Mouse (Mus musculus) naive thymus-derived CD4-positive, alpha-beta T cell, adult 2 months (primary cell): Measurements from ENCODE around the gene Tnfsf14.

Source experiments
- DNase-seq: peaks from one replicate; pipeline ENCODE4 v3.0.0-alpha.2; 2011; ENCODE audit warnings: low read depth

Gene Tnfsf14

DNA sequence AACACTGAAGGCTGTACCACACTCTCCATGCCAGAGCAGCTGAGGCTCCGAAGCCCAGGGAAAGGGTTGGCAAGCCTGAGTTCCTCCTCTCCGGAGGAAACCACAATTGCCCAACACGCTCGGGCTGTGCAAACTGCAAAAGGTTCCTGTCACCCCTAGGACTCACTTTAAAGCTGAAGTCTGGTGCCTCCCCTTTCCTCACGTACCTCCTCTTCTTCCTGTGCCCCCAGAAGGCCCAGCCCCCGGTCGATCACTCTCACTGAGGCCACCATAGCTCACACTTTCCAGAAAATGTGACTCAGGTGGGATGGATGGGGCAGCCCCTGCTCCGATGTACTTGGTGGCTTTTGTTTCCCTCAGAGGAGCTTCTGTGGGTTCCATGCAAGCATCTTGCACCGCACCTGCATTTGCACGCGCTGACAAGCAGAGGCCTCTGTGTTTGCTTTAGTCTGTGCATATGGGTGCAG, at the start of gene Tnfsf14:
Gene Tnfsf14, minus strand, starts transcription at position 137 of the 467 bp plus-strand sequence.
- DNase-seq, result peak; percentile 59

DNA sequence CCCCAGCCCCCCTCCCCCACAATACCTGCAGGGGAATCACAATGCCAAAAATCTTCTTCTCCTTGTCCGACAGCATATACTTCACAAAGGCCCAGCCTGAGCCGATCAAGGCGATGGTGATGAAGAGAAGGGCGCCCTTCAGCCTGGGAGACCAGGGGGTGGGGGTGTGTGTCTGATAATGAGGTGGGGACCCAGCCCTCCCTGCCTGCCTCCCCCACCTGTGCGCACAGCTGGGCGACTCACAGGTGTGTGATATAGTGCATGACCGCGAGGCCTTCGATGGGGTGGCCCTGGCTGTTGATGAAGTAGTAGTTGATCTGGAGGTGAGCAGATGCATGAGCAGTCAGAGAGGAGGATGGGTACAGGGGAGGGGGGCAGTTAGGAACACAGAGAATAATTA, 43.2 kb upstream of the Tnfsf14 start:
- DNase-seq, result no peak

GRCm38 (mm10) chr17:57235803-57236202, 41.8 kb upstream of the Tnfsf14 start:
- DNase-seq, result no peak

DNA sequence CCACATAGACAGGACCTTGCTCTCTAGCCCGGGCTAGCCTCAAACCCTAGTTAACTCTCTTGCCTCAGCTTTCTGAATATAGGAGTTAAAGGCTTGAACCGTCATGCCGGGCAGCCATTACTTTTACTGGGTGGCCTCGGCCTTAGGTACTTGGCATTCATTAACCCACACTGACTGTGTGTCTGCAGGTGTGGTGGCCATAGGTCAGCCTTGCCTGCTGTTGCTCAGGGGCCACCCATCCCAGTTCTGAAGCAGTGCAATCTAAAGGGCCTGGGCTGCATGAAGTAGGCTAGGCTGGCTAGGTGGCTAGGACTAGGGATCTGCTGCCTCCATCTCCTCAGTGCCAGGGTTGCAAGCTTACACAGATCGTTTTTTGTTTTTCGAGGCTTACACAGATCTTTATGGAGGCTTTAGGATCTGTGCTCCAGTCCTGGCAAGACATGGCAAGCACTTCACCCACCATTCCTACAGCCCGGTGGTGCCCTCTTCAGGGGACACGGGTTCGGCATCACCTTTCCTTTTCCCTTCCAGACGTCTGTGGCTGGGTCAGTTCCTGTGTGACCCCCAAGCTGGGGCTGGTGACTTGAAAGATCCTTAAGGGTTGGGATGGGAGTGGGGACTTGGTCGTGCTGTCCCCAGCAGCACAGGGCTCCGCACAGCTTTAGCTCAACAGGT, 40.4 kb upstream of the Tnfsf14 start:
- no peak for DNase-seq

DNA sequence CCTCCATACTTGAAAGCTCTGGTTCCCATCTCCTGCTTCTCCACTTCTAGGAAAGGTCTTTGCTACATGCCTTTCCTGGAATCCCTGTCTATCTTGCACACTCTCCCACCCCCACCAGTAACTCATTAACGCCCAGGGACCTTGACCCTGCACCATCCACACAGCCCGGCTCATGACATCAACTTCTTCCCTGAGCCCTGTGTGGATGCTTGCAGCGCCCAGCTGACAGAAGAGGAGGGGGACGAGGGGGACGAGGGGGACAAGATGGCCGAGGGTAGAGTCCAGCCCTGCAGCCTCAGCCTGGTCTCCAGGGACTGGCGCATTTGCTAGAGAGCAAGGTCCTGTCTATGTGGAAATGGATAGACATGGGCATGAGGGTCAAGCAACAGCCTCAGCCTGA, 39.1 kb upstream of the Tnfsf14 start:
- no peak for DNase-seq

- DNase-seq, result no peak
Measured at GRCm38 (mm10) chr17:57232200-57232599, 38.2 kb upstream of the Tnfsf14 start.

DNA sequence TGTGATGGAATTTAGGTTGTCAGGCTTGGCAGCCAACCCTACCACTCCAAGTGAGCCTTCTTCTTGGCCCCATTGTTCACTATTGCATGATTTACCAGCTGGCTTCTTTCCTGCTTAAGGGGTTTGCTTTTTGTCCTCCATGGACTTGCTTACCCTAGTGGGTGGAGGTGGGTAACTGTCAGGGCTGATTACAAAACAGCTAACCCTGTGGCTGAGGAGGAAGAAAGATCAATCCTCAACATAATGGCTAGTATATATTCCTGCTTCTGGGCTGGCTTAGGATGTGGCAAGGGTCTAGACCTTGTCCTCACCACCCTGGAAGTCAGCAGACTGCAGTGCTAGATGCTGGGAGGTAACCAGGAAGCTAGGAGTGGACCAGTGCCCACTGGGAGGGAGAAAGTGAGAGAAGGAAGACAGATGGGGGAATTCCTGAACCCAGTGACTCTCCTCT, 37.4 kb upstream of the Tnfsf14 start:
- no peak for DNase-seq

DNA sequence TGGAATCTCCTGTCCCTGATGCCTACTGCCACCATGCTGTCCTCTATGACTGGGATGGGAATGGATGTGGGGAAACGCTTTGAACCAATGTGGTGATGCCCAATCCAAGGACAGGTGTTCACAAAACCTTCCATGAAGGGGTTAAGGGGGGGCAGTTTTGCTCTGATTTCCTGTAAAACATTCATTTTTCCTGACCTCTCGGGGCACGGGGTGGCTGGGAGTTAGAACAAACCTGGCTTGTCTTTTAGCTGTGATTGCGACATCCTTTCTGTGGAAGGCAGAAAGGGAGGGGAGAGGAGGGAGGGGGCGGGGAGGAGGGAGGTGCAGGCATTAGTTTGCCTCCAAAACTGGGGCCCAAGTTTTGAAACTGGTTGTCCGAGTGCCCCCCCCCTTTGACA, 36.8 kb upstream of the Tnfsf14 start:
- DNase-seq, result no peak

- DNase-seq, result no peak
Measured at GRCm38 (mm10) chr17:57229851-57230727, 36.1 kb upstream of the Tnfsf14 start.

DNA sequence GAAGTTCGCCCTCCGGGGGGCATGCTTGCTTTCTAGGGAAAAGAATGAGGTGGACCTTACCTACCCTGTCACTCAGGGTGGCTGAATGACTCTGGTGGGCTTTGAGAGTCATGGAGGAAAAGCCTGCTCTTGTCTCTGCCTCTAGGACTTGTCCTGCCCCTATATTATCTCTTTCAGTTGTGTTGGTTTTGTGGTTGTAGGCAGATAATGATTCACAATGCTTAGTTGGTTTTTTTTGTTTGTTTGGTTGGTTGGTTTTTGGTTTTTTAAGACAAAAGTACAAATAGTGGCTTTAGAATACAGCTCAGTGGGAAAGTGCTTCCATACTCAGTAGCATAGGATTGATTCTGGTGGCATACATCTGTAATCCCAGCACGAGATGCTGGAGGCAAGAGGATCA, 34.9 kb upstream of the Tnfsf14 start:
- DNase-seq, result no peak

DNA sequence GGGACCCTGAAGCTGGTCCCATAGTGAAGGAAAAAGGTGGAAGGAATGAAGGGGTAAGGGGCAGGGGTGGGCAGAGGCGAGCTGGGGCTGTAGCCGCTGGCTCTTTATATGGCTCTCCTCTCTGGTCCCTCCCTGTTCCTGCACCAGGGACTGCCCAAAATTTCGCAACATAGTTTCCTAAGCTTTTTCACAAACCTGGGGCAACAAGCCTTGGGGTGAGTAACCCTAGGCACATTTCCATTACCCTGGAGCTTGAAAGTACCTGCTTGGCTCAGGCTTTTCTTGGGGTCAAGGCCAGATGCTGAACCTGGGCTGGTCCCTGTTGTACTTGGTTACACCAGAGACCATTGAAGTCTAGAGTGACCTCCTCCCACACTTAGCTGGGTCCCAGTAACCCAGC, 34.0 kb upstream of the Tnfsf14 start, which contains the start of gene C3:
Gene C3, minus strand, starts transcription at position 123 of the 400 bp plus-strand sequence.
- no peak for DNase-seq

DNA sequence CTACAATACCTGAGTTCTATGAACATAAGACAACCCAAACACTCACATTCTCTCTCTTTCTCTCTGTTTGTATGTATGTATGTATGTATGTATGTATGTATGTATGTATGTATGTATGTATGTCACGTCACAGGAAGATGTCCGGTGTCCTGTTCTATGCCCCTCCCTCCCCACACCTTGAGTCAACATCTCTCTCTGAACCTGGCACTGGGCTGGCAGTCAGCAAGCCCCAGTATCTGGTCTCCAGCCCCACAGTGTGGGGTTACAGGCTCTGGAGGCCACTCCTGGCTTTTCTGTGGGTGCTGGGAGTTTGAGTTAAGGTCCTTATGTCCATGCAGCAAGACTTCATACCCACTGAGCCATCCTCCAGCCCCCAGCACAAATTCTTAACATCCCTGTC, 33.5 kb upstream of the Tnfsf14 start:
- DNase-seq, result no peak

- DNase-seq, result no peak
Measured at GRCm38 (mm10) chr17:57223313-57223712, 29.3 kb upstream of the Tnfsf14 start.

DNA sequence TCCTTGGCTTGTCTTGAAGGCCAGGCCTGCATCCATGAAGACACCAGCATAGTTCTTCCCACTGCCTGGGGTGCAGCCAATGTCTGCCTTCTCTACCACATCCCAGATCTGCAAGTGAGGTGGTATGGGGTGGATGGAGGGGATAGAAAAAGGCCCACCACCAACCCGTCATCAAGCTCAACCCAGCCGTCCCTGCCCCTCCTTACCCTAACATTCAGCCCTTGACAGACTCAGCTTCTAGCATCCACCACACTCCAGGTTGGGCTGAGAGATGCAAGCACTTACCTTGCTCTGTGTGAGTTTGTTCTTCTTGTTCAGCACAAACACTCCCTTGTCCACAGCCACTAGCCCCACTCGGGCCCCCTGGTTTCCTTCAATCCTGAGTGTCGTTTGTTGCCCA, 27.9 kb upstream of the Tnfsf14 start:
- no peak for DNase-seq

GRCm38 (mm10) chr17:57219884-57220207, 25.9 kb upstream of the Tnfsf14 start:
- peak; percentile 50 for DNase-seq

- peak; percentile 85 for DNase-seq
Measured at GRCm38 (mm10) chr17:57219167-57219883, 25.3 kb upstream of the Tnfsf14 start.

GRCm38 (mm10) chr17:57218335-57218900, 24.4 kb upstream of the Tnfsf14 start:
- no peak for DNase-seq

GRCm38 (mm10) chr17:57214676-57215387, 20.9 kb upstream of the Tnfsf14 start:
- peak; percentile 35 for DNase-seq

DNA sequence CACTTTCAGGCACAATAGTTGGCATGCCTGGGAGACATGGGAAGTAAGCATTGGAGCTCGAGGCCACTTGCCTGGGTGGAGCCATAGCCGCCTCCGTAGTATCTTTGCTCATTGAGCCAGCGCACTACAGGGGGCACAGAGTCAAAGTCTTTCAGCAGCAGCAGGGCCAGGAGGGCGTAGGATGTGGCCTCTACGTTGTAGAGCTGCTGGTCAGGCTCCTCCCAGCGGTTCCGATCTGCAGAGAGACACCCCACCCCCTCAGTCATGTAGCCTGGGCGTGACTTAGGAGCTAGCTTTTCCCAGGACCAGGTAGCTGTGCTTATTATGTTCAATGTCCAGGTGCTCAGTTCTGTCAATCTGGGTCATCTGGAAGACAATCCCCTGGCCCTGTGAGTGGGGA, 17.5 kb upstream of the Tnfsf14 start:
- DNase-seq, result no peak

DNA sequence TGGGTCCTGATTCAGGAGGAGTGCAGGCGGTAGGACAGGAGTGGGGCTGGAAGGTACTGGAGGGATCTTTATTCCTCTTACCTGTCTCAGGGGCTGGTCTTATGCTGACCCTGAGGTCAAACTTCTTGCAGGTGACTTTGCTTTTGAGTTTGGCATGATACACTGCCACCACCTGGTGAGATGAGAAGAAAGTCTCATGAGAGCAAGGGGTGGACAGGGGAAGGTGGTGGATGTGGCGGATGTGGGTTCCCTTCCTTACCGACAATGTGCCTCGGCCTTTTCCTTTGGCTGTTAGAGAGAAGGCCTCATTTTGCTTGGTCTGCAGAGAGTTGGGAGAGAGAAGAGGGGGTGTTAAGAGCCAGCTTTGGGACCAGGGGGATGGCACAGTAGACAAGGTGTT, 15.4 kb upstream of the Tnfsf14 start:
- peak; percentile 67 for DNase-seq

DNA sequence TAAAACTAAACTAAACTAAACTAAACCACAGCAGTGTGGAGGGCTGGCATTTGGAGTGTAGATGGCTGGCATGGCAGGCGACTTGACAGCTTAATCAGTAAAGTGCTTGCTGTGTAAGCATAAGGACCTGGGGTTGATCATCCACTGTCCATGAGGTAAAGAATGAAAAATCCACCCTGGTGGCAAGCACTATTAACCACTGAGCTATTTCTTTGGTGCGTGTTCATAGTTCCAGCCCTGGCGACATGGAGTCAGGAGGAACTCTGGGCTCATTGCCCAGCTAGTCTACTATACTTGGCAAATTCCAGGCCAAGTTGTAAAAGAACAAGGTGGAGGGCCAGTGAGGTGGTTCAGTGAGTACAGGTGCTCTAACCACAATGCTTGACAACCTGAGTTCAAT, 14.0 kb upstream of the Tnfsf14 start:
- DNase-seq, result no peak
